Mouse (Mus musculus) G1E (cell line): ENCODE results near the gene Lamtor2. TPM values are rescaled to one million over a fixed set of nuclear protein-coding genes. Genes with fewer than 3 reads are reported as not detected.

Experiments
- ATAC-seq: 2 replicates; pipeline ENCODE4 v1.8.0; 2016; ENCODE audit warnings: mild to moderate bottlenecking; ENCODE audit not compliant: insufficient number of reproducible peaks, poor library complexity, low FRiP score, severe bottlenecking; ENCODE audit errors: extremely low read depth
- DNase-seq: peaks from one replicate; pipeline ENCODE4 v3.0.0; 2012; ENCODE audit warnings: low spot score
- H3K27me3 ChIP-seq: 2 replicates; pipeline ENCODE4 v1.6.1; 2012; ENCODE audit warnings: mild to moderate bottlenecking, low read length, inconsistent platforms; ENCODE audit not compliant: insufficient read depth
- H3K36me3 ChIP-seq: replicated peaks from 2 replicates; pipeline ENCODE3; 2012; ENCODE audit warnings: mild to moderate bottlenecking, inconsistent platforms
- H3K4me1 ChIP-seq: 2 replicates; pipeline ENCODE4 v1.6.1; 2012; ENCODE audit warnings: low read depth, low read length, inconsistent platforms, mixed read lengths; ENCODE audit not compliant: insufficient read depth
- H3K4me3 ChIP-seq: 2 replicates; pipeline ENCODE4 v1.5.1; 2012; ENCODE audit warnings: low read depth, mild to moderate bottlenecking, inconsistent platforms, low read length, moderate library complexity, mixed read lengths
- H3K9me3 ChIP-seq: replicated peaks from 2 replicates; pipeline ENCODE4 v1.6.1; 2012; ENCODE audit warnings: inconsistent platforms
- CTCF ChIP-seq: IDR thresholded peaks from 2 replicates; pipeline ENCODE4 v1.5.1; 2012; ENCODE audit warnings: low read depth, low read length, inconsistent platforms, mixed read lengths
- GATA1 ChIP-seq: IDR thresholded peaks from 2 replicates; pipeline ENCODE4 v1.6.1; 2012; ENCODE audit warnings: borderline replicate concordance, low read length, inconsistent platforms, mixed read lengths
- GATA2 ChIP-seq: IDR thresholded peaks from 2 replicates; pipeline ENCODE4 v1.6.1; 2012; ENCODE audit warnings: low read depth, low read length, inconsistent platforms, borderline replicate concordance
- POLR2AphosphoS5 ChIP-seq: IDR thresholded peaks from 2 replicates; pipeline ENCODE4 v1.6.1; 2012; ENCODE audit warnings: low read depth, low read length, inconsistent platforms; ENCODE audit not compliant: insufficient replicate concordance
- TAL1 ChIP-seq: conservative IDR thresholded peaks from 2 replicates; pipeline ENCODE4 v1.6.1; 2012; ENCODE audit warnings: low read depth, low read length, inconsistent platforms, mixed read lengths
- polyA plus RNA-seq: library from polyadenylated mRNA; stranded (reverse); fragments of >175 nt; gene quantifications from 2 replicates; pipeline ENCODE4 v1.2.3, GENCODE M21; 2012
- total RNA-seq, 2 experiments: library from RNA; stranded (forward) in 1 of 2; stranded (reverse) in 1 of 2; fragments of 200-1000 nt in 1 of 2; fragments of >200 nt in 1 of 2; fragmentation: Nextera tagmentation in 1 of 2; gene quantifications; 2 replicates each; pipeline ENCODE4 v1.2.3; 2014 to 2017

Lamtor2 gene
- total and polyA plus RNA-seq, 3 experiments, result 44.7 to 182 (median 97.5) TPM

DNA sequence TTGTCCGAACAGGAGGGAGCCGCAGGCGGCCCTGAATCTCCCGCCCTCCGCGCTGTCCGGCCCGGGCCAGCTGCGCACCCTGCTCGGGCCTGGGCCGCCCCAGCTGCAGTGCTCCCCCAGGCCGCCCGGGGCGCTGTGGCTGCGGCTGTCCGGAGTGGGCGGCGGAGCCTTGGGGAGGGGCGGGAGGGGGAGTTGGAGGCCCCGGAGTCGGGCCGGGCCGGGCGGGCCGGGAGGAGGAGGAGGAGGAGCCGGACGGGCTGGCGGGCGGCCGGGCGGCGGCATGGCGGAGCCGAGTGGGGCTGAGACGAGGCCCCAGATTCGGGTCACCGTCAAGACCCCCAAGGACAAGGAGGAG is 628 bp upstream of the Lamtor2 start, which contains the start of gene Ubqln4:
Ubqln4 (plus strand) TSS at position 234 of the 355 bp plus-strand sequence.
- peak; percentile 92 for DNase-seq
- no peak for ATAC-seq
- Histone ChIP-seq H3K36me3 (peaks cover 60% of the 10 kb centered on the region), H3K4me3 (peak within 1 kb of the TSS; percentile 95), H3K9me3 (no peaks in the 10 kb centered on the region), H3K4me1 (peaks cover 60% of the 10 kb centered on the region), H3K27me3 (no peaks in the 10 kb centered on the region)
- TF ChIP-seq GATA2 (no peak), CTCF (peak; percentile 46; the same call in 1 of the 2 replicates)

DNA sequence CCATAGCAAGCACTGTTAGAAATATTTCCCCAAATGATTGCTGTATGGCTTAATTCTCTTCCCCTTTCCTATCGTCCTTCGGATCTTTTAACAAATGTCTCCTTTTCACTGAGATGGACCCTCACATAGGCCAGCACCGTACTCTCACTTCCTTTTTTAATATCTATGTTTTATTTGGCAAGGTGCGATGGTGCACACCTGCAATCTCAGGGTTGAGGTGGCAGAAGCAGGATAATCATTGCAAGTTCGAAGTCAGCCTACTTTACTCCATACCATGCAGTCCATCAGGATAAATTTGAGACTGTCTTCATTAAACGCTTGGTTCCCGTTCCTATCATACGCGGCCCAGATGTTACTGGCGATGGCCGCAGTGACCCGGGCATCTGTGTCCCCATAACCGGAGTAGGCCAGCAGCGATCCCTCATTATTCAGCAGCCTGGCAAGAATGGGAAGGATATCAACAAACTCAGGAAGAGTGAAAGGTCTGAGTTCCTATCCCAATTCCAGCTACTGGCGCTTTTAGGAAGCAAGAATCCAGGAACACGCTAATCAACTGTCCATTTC is 710 bp downstream of the Lamtor2 start:
- Histone ChIP-seq H3K36me3 (peaks cover 62% of the 10 kb centered on the region), H3K27me3 (no peaks in the 10 kb centered on the region), H3K9me3 (no peaks in the 10 kb centered on the region), H3K4me3 (peak overlapping the region; percentile 95), H3K4me1 (peaks cover 62% of the 10 kb centered on the region)
- TF ChIP-seq GATA1 (no peak), GATA2 (no peak), TAL1 (no peak), CTCF (no peak), POLR2AphosphoS5 (no peak)
- no peak for DNase-seq
- no peak for ATAC-seq

DNA sequence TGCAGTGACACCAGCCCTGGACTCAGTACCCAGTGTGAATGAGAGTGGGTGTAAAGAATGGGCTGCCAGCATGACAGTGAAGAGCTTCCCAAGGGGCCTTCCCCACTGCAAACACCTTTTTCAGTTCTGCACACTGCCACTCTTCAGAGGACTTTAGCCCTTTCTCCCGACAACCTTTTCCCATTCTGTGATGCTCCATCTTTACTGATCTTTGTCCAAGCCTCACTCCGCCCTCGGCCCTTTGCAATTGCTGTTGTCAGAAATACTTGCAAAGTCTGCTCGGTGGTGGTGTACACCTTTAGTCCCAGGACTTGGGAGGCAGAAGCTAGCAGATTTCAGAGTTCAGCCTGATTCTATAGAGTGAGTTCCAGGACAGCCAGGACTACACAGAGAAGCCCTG is 1.3 kb downstream of the Lamtor2 start:
- ATAC-seq, result no peak
- Histone ChIP-seq H3K36me3 (peaks cover 62% of the 10 kb centered on the region), H3K9me3 (no peaks in the 10 kb centered on the region), H3K4me1 (peaks cover 62% of the 10 kb centered on the region), H3K4me3 (no peak overlapping the region; the same call in 1 of the 2 replicates), H3K27me3 (no peaks in the 10 kb centered on the region)
- DNase-seq, result no peak
- no peak for TF ChIP-seq POLR2AphosphoS5
- no peak for TF ChIP-seq GATA2
- no peak for TF ChIP-seq CTCF
- no peak for TF ChIP-seq GATA1
- no peak for TF ChIP-seq TAL1

GRCm38 (mm10) chr3:88548180-88548917 is 4.5 kb downstream of the Lamtor2 start, which contains the start of gene Rab25:
TSS of gene Rab25 (minus strand) at chr3:88548300.
- Histone ChIP-seq H3K4me1 (peaks cover 63% of the 10 kb centered on the region), H3K9me3 (no peaks in the 10 kb centered on the region), H3K4me3 (no peak within 1 kb of the TSS), H3K27me3 (no peaks in the 10 kb centered on the region; the same call in 1 of the 2 replicates), H3K36me3 (peaks cover 56% of the 10 kb centered on the region)
- TF ChIP-seq CTCF, result no peak
- TF ChIP-seq TAL1, result no peak
- no peak for TF ChIP-seq GATA2
- TF ChIP-seq POLR2AphosphoS5, result no peak
- no peak for TF ChIP-seq GATA1
- no peak for DNase-seq
- no peak for ATAC-seq

DNA sequence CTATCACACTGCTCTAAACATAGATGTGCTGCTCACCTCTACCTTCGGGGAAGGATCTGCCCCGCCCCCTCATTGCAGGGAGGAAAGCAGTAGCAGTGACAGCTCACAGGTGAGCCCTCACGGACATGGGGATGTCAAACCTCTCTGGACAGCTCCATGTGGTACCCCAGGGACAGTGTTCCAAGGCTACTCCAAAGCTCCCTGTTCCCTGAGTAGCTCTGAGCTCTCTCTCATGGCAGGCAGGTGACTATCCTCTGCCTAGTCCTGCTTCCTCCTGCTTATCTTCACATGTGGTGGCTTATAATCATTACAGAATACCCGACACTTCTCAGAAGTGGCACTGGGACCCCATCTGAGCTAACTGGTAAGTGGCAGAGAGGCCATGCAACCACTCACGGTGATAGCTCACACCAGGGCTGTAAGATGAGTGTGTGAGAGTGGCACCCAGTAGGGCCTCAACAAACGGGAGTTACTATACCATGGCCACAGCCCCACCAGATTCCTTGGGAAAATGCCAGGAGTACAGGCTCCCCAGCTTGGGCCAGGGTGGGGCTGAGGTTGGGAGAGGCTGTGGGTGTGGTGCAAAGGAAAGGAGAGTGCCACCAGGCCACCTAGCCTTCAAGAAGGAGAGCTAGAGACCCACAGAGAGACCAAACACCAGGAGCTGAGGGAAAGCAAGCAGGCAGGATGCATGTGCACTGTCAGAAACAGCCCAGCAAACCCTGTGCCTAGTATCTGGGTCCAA is 6.0 kb downstream of the Lamtor2 start:
- peaks cover 63% of the 10 kb centered on the region for H3K4me1 ChIP-seq
- TF ChIP-seq GATA2, result no peak
- TF ChIP-seq POLR2AphosphoS5, result no peak
- TF ChIP-seq GATA1, result no peak
- no peak for TF ChIP-seq CTCF
- no peak for TF ChIP-seq TAL1
- DNase-seq, result no peak
- H3K36me3 ChIP-seq, result peaks cover 65% of the 10 kb centered on the region
- H3K4me3 ChIP-seq, result no peak overlapping the region
- no peaks in the 10 kb centered on the region for H3K9me3 ChIP-seq
- ATAC-seq, result no peak
- H3K27me3 ChIP-seq, result no peaks in the 10 kb centered on the region; the same call in 1 of the 2 replicates

DNA sequence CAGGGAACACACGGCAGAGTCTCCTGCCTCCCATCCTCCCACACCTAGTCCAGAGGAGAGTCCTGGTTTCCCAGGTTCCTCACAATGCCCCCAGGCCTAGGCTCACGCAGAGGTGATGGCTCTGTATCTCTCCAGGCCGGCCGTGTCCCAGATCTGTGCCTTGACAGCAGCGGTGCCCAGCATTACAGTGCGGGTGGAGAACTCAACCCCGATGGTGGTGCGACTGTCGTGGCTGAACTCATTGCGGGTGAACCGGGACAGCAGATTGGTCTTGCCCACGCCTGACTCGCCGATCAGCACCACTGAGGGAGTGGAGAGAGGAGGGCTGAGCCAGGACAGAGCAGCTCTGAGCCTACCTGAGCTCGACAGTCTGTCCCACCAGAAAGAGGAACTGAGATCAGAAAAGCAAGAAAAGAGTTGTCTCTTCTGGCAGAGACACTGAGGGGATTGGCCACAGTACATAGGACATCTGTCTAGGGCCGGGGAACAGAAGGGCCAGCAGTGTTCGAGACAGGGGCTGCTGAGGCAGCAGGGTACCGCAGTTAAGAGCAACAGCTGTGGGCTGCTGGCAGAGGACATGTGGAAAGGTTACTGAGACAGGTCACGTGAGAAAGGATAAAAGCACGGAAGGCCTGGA is 7.8 kb downstream of the Lamtor2 start:
- DNase-seq (no peak), ATAC-seq (no peak)
- H3K36me3 ChIP-seq, result peaks cover 61% of the 10 kb centered on the region
- peak overlapping the region; percentile 4; the same call in 1 of the 2 replicates for H3K4me3 ChIP-seq
- no peaks in the 10 kb centered on the region for H3K9me3 ChIP-seq
- no peak for TF ChIP-seq TAL1
- TF ChIP-seq GATA1, result no peak
- no peak for TF ChIP-seq CTCF
- no peak for TF ChIP-seq GATA2
- H3K4me1 ChIP-seq, result peaks cover 57% of the 10 kb centered on the region
- H3K27me3 ChIP-seq, result no peaks in the 10 kb centered on the region; the same call in 1 of the 2 replicates
